Mouse (Mus musculus) cerebellum, adult (tissue): ENCODE results near the gene Rspo1.

ENCODE experiments used
- ATAC-seq: cut with Nextera tagmentation; 2 replicates; pipeline ENCODE4 v1.9.2; 2017; ENCODE audit warnings: mild to moderate bottlenecking, moderate library complexity, mixed read lengths; ENCODE audit not compliant: insufficient number of reproducible peaks, low FRiP score, low TSS enrichment

Gene Rspo1

GRCm38 (mm10) chr4:124971094-124971493, 15.1 kb upstream of the Rspo1 start:
- no peak for ATAC-seq

DNA sequence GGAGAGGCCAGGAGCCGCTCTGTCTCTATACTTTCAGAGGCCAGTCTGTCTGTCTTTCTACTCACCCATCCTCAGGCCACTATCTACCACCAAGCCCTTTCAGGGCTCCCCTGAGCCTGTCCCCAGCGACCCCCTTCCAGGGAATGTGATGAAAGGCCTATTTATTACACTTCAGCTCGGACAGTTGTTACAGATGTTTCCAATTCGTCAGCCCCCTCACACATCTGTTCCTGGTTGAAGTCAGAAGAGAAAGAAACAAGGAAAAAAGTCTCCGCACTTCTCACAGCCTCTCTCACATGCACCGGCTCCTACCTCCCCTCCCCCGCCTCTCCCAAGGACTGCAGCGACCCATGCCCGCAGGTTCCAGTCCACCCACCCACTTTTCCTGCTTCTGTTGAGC, 13.9 kb upstream of the Rspo1 start:
- no peak for ATAC-seq

DNA sequence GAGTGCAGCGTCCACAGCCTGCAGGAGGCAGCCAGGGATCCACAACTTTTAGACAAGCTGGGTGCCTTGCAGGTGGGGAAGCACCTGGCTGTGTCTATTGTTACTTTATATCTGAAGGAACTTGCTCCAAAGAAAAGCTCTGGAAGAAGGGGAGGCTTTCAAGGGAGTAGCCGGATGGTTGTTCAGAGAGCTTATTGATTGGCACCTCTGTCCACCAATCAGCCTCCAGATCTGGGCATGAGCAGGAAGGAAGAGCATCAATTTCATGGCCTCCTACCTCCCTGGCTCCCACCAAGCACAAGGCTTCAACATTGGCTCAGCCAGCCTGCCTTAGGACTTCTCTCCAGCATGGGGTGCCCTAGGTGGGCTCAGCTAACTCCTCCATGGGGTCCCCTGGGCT, 12.9 kb upstream of the Rspo1 start:
- no peak for ATAC-seq

GRCm38 (mm10) chr4:124978201-124978600, 8.0 kb upstream of the Rspo1 start:
- no peak for ATAC-seq

- no peak for ATAC-seq
These were observed 2.2 kb upstream of the Rspo1 start for GRCm38 (mm10) chr4:124983893-124984526.

GRCm38 (mm10) chr4:124984871-124985670, 1.2 kb upstream of the Rspo1 start:
- no peak for ATAC-seq

DNA sequence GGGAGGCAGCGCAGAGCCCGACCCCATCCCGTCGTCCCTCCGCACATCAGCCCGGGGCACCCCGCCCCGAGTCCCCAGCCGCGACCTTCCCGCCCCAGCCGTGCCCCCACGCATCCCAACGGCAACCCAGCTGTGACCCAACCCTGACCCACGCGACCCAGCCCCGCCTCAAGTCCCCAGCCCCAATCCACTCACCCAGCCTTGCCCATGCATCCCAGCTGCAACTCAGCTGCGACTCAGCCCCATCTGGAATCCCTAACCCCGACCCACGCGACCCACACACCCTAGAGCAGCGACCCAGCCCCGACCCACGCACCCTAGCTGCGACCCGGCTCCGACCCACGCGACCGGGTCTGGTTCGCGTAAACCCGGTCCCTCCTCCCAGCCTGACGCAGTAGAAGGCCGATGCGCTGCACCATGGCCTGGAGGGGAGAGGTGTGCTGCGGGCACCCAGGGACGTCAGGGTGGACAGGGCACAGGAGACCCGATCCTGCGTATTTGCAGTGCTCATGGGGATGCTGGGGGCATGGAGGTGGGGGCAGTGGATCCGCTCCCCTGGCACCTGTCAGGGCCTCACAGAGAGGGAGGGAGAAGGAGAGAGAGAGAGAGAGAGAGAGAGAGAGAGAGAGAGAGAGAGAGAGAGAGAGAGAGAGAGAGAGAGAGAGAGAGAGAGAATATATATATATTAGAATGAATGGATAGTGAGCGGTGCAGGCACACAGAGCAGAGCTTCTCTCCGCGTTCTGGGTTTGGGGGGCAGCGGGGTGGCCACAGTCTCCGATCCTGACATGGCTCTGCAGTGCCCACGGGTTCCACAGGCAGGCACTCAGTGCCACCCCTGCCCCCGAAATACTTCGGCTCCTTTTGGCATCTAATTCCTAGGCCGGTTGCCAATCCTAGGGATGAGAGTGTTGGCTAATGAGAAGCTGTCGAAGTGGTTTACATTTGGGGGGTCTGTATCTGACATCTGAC, 795 bp downstream of the Rspo1 start:
- ATAC-seq, result no peak

DNA sequence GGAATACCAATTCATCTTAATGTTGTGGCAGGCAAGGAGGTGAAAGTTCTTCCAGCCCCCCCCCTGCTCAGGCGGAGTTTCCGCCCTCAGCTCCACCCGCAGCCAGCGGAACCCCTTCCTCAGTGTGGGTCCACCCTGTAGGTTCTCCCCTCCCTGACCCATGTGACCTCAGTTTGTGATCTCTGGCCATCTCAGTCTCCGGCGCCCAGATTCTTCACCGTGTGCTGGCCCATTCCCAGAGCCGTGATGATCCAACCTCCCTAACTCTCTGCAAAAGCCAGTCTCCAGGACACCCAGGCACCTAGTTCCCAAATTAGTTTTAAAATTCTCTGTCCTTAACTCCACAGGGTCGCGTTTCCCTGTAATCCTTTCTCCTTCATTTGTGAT, 1.5 kb downstream of the Rspo1 start:
- no peak for ATAC-seq

GRCm38 (mm10) chr4:124988382-124988781, 2.2 kb downstream of the Rspo1 start:
- ATAC-seq, result no peak

GRCm38 (mm10) chr4:124989787-124990253, 3.6 kb downstream of the Rspo1 start:
- ATAC-seq, result no peak

DNA sequence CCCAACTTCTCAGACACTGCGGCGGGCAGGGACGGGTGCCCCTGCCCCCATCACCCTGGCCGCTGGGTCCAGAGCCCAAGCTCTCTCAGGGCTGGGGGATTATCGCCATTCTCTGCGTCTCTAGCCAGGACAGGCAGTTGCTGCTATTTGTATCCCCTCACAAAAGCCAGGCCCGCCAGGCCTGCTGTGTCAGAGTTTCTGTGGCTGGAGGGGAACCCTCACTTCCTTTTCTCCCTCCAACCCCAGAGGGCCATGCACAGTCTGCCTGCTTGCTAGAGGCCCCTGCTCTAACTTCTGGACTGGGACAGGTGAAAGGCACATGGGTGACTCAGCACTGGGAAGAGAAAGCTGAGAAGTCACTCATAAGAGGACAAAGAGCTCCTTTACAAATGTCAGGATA, 4.1 kb downstream of the Rspo1 start:
- no peak for ATAC-seq

DNA sequence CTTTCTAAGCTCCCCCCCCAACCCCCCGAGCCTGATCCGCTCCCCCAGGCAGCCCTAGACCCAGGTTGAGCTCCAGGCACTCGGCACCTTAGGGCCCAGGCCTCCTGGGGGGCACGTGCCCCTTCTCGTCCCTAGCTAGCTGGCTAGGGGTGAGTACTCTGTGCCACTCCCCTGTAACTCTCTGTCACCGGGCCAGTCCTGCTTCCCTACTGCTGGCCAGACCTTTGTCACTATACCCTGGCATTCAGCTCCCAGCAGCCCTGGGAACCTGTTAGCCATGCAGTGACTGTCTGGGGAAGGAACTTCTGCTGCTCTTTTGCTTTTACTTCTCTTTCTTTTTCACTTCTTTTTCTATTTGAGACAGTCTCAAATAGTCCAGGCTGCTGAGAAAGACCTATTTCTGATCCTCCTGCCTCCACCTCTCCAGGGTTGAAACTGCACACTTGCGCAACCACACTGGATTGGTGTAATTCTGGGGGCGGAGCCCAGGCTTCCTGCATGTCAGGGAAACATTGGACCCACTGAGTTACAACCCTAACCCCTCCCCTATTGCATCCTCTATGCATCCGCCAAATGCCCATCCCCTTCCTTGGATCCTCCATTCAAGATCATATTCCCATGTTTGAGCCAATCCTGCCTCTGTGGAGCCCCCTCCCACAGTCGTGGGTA, 11.4 kb downstream of the Rspo1 start:
- no peak for ATAC-seq

DNA sequence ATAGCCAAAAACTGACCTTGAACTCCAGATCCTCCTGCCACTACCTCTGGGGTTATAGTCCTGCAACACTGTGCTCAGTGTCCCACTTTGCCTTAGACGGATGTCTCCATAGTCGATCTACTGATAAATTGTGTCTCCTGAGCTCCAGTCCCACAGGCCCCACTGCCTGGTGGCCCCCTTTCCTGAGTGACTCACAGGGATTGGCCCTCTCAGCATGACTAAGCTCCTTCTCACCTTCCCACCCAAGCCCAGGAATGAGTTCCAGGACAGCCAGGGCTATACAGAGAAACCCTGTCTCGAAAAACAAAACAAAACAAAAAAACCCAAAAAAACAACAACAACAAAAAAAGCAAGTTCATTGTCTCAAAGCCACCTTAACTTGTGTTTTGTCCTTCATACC, 13.3 kb downstream of the Rspo1 start:
- ATAC-seq, result no peak

GRCm38 (mm10) chr4:125002978-125003377, 16.7 kb downstream of the Rspo1 start:
- ATAC-seq, result no peak

DNA sequence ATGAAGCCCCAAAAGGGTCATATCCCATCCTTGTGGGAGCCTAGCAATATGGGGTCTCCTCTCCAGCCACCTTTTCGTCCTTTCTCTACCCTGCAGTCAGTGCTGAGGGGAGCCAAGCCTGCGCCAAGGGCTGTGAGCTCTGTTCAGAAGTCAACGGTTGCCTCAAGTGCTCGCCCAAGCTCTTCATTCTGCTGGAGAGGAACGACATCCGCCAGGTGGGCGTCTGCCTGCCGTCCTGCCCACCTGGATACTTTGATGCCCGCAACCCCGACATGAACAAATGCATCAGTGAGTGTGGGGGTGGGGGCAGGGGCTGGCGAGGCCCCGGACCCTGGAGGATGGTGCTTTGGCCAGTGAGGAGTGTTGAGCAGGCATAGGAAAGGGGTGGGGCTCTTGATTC, 18.7 kb downstream of the Rspo1 start:
- no peak for ATAC-seq

DNA sequence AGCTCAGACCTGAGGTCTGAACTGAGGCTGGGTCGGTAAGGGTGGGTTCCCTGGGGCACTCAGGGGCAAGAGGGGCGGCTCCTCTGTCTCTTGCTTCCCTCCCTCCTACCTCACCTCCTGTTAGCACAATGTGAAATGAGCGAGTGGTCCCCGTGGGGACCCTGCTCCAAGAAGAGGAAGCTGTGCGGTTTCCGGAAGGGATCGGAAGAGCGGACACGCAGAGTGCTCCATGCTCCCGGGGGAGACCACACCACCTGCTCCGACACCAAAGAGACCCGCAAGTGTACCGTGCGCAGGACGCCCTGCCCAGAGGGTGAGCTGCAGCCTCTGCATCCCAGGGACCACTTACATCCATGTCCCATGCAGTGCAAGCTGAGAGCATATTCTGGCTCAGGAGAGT, 21.2 kb downstream of the Rspo1 start:
- ATAC-seq, result no peak

DNA sequence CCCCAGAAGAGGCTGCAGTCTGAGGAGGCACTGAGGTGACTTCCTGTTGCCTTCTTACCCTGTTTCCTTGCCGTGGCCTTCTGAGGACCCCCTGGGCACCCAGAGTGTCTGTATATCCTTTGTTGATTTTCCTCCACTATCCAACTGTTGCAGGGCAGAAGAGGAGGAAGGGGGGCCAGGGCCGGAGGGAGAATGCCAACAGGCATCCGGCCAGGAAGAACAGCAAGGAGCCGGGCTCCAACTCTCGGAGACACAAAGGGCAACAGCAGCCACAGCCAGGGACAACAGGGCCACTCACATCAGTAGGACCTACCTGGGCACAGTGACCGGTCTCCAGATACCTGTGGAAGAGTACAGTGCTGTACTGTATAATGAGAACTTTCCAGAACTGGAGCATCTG, 22.0 kb downstream of the Rspo1 start:
- no peak for ATAC-seq

- ATAC-seq, result no peak
These were observed 22.5 kb downstream of the Rspo1 start for GRCm38 (mm10) chr4:125008712-125009111.

DNA sequence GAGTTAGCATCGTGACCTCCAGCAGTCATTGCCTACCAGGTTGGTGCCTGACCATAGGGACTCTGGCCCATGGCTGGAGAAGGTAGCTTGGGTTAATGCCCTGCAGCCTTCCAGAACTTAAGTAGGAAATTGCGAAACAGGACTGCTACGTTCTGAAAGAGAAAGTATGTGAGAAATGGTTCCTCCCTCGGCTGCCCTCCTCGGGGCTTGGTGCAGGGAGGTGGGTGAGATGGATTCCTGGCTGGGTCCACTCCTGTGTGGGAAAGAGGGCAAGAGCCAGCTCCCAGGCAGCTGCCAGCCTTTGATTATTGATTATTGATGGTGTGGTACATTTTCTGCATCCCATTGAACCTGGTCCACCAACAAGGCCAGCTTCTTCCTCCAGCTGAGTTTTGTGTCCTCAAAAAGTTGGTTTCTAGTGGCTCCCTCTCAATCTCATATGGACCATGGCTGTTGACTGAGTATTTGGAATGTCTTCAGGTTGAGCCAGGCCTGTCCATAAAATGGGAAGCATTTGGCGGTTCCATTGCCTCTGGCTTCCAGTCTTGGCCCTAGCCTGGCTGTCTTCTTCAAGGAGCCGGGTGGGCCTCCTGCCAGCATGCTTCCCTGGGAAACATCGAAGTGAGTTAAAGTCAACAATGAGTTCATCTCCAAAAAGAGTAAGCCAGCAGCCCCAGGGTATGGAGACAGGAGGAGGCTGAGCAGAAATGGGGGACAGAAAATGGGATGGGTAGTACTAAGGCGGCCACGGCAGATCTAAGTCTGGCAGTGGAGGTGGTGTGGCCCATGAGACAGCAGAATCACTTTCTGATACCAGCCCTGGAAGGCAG, 29.8 kb downstream of the Rspo1 start, which contains the start of gene Gnl2:
Gnl2 (plus strand) TSS at position 780 of the 830 bp plus-strand sequence.
- no peak for ATAC-seq
